Mouse (Mus musculus) heart, adult 18-20 months (tissue): ENCODE measurements around the gene Med12l. TPM values are rescaled to one million over a fixed set of nuclear protein-coding genes. Genes with fewer than 3 reads are reported as not detected.

Experiments
- DNase-seq, 2 experiments: peaks; one replicate each; pipeline ENCODE4 v3.0.0; 2021 to 2022; ENCODE audit warnings: mixed read lengths in 1 of 2
- total RNA-seq, 2 experiments: library from RNA; stranded (reverse); gene quantifications; 2 replicates each; pipeline ENCODE4 v1.2.3; 2021

Med12l gene
- total RNA-seq, 2 experiments from 2014 or later: 6.6 to 8.1 TPM

GRCm38 (mm10) chr3:59321278-59321876, 315.8 kb downstream of the Med12l start:
- peak in 1 of 2 experiments; percentile 74 for DNase-seq

GRCm38 (mm10) chr3:59328526-59328925, 322.9 kb downstream of the Med12l start:
- DNase-seq: no peak

GRCm38 (mm10) chr3:59341647-59342427, 336.2 kb downstream of the Med12l start:
- no peak for DNase-seq

GRCm38 (mm10) chr3:59343026-59343425, 337.4 kb downstream of the Med12l start:
- peak; percentile 67 to 80 for DNase-seq

GRCm38 (mm10) chr3:59344065-59344905, 338.7 kb downstream of the Med12l start, which contains the start of gene Igsf10:
TSS of gene Igsf10 (minus strand) at chr3:59344394.
- peak; percentile 19 to 54 for DNase-seq

- DNase-seq: no peak
These were observed 346.1 kb downstream of the Med12l start for GRCm38 (mm10) chr3:59351768-59352167.

- no peak for DNase-seq
These were observed 348.5 kb downstream of the Med12l start for GRCm38 (mm10) chr3:59354156-59354555.

- DNase-seq: no peak
These were observed 354.5 kb downstream of the Med12l start for GRCm38 (mm10) chr3:59360102-59360501.

- DNase-seq: no peak
These were observed 356.3 kb downstream of the Med12l start for GRCm38 (mm10) chr3:59361895-59362294.

Other genes starting within 250 kb of the Med12l start
- under 1 TPM; 0.23 to 0.40 TPM for gene Mindy4b-ps, start 183.5 kb upstream of the Med12l start, total RNA-seq
- gene Clrn1, start 120.5 kb upstream of the Med12l start, total RNA-seq: not detected
- 1 to 10 TPM in 1 of 2 experiments, under 1 TPM in 1; 0.22 to 1.0 TPM for gene Gpr171, start 96.0 kb downstream of the Med12l start, total RNA-seq
- gene P2ry14, start 147.8 kb downstream of the Med12l start, total RNA-seq: 1 to 10 TPM; 4.1 to 4.7 TPM
- gene Gpr87, start 189.3 kb downstream of the Med12l start, total RNA-seq: not detected
- 1 to 10 TPM in 1 of 2 experiments, under 1 TPM in 1; 0.60 to 1.1 TPM for gene P2ry13, start 205.1 kb downstream of the Med12l start, total RNA-seq